Mouse (Mus musculus) stomach, embryonic 14.5 days (tissue): Measurements from ENCODE around the gene Elmo3. TPM values are rescaled to one million over a fixed set of nuclear protein-coding genes. Genes with fewer than 3 reads are reported as not detected.

Source experiments
- ATAC-seq: fragments of 200-750 bp; cut with Nextera tagmentation; 2 replicates; pipeline ENCODE4 v1.8.0; 2017; ENCODE audit warnings: low read depth, moderate TSS enrichment; ENCODE audit not compliant: insufficient number of reproducible peaks, insufficient read depth, low FRiP score
- H3K27ac ChIP-seq: fragments of 300-500 bp; sonication (generic); 2 replicates; pipeline ENCODE4 v1.5.1; 2014; ENCODE audit warnings: mild to moderate bottlenecking, low read length, moderate library complexity, mixed read lengths
- H3K27me3 ChIP-seq: fragments of 300-500 bp; sonication (generic); 2 replicates; pipeline ENCODE4 v1.6.1; 2014; ENCODE audit warnings: low read length, control low read depth, mixed read lengths; ENCODE audit not compliant: control insufficient read depth, insufficient read depth
- H3K36me3 ChIP-seq: fragments of 300-500 bp; sonication (generic); 2 replicates; pipeline ENCODE4 v1.6.1; 2014; ENCODE audit warnings: mild to moderate bottlenecking, control low read depth, low read length, moderate library complexity, mixed read lengths; ENCODE audit not compliant: control insufficient read depth, insufficient read depth
- H3K4me1 ChIP-seq: fragments of 300-500 bp; sonication (generic); 2 replicates; pipeline ENCODE4 v1.6.1; 2014; ENCODE audit warnings: low read length, control low read depth, mixed read lengths; ENCODE audit not compliant: control insufficient read depth, insufficient read depth
- H3K4me2 ChIP-seq: fragments of 300-500 bp; sonication (generic); replicated peaks from 2 replicates; pipeline ENCODE4 v1.6.1; 2014; ENCODE audit warnings: low read depth, low read length, control low read depth
- H3K4me3 ChIP-seq: fragments of 300-500 bp; sonication (generic); 2 replicates; pipeline ENCODE4 v1.5.1; 2014; ENCODE audit warnings: low read depth, low read length, control low read depth
- H3K9ac ChIP-seq: fragments of 300-500 bp; sonication (generic); replicated peaks from 2 replicates; pipeline ENCODE4 v1.6.1; 2014; ENCODE audit warnings: low read depth, mild to moderate bottlenecking, control low read depth, low read length, moderate library complexity, mixed read lengths
- H3K9me3 ChIP-seq: fragments of 300-500 bp; sonication (generic); 2 replicates; pipeline ENCODE4 v1.6.1; 2016; ENCODE audit warnings: low read depth, low read length, control low read depth; ENCODE audit not compliant: control insufficient read depth
- WGBS: fragments of 180-500 bp; shearing (Covaris S2); extraction: QIAGEN DNeasy Blood & Tissue Kit; methylation state at CpG from one replicate; pipeline ENCODE4 v1.1.7; 2014; 5-methylcytosine and 5-hydroxymethylcytosine counted together
- polyA plus RNA-seq: library from polyadenylated mRNA; unstranded; fragments of >200 nt; fragmentation: Nextera tagmentation; extraction: Ambion mirVana; gene quantifications from 2 replicates; pipeline ENCODE4 v1.2.1, GENCODE M21; 2014

Elmo3 gene
- polyA plus RNA-seq, 1 experiment from 2014 or later: 15.2 TPM

GRCm38 (mm10) chr8:105336373-105337130 lies 31.2 kb downstream of the Elmo3 start:
- H3K9me3 ChIP-seq: no peaks in the 10 kb centered on the region

GRCm38 (mm10) chr8:105338992-105339391 lies 33.6 kb downstream of the Elmo3 start:
- Histone ChIP-seq H3K9ac (no peak overlapping the region), H3K4me2 (no peak overlapping the region), H3K4me1 (peaks cover 14% of the 10 kb centered on the region; the same call in 1 of the 2 replicates), H3K9me3 (no peaks in the 10 kb centered on the region), H3K27ac (peak overlapping the region; percentile 21; the same call in 1 of the 2 replicates), H3K36me3 (peaks cover 39% of the 10 kb centered on the region), H3K27me3 (no peaks in the 10 kb centered on the region), H3K4me3 (no peak overlapping the region)
- ATAC-seq: no peak
- 35% methylated on average over 4 of the region's 4 CpGs for WGBS

More at GRCm38 (mm10) chr8:105336373-105337130, 31.2 kb downstream of the Elmo3 start:
- Histone ChIP-seq H3K36me3 (peaks cover 57% of the 10 kb centered on the region), H3K9ac (no peak overlapping the region), H3K4me1 (peaks cover 3% of the 10 kb centered on the region; the same call in 1 of the 2 replicates), H3K4me2 (no peak overlapping the region), H3K4me3 (no peak overlapping the region), H3K27ac (no peak overlapping the region), H3K27me3 (no peaks in the 10 kb centered on the region)
- 68% methylated on average over 32 of the region's 32 CpGs for WGBS
- ATAC-seq: no peak

- 74% methylated on average over 6 of the region's 6 CpGs for WGBS
- H3K27ac ChIP-seq: no peak overlapping the region
- H3K4me2 ChIP-seq: no peak overlapping the region
- H3K9me3 ChIP-seq: no peaks in the 10 kb centered on the region
- peaks cover 16% of the 10 kb centered on the region for H3K4me1 ChIP-seq
- H3K9ac ChIP-seq: no peak overlapping the region
- H3K36me3 ChIP-seq: peaks cover 29% of the 10 kb centered on the region
- no peak overlapping the region for H3K4me3 ChIP-seq
- ATAC-seq: no peak
- H3K27me3 ChIP-seq: no peaks in the 10 kb centered on the region
Observed at GRCm38 (mm10) chr8:105339886-105340635, 34.7 kb downstream of the Elmo3 start.

- H3K36me3 ChIP-seq: peaks cover 17% of the 10 kb centered on the region
- no peaks in the 10 kb centered on the region for H3K9me3 ChIP-seq
- no peaks in the 10 kb centered on the region for H3K27me3 ChIP-seq
- peak overlapping the region; percentile 61; the same call in 1 of the 2 replicates for H3K27ac ChIP-seq
- no peak overlapping the region for H3K4me3 ChIP-seq
- 23% methylated on average over 8 of the region's 8 CpGs for WGBS
- no peak overlapping the region for H3K4me2 ChIP-seq
- ATAC-seq: peak; percentile 33; the same call in 1 of the 2 replicates
- peaks cover 28% of the 10 kb centered on the region for H3K4me1 ChIP-seq
- no peak overlapping the region for H3K9ac ChIP-seq
Observed at GRCm38 (mm10) chr8:105341399-105341798, 36.0 kb downstream of the Elmo3 start.

- Histone ChIP-seq H3K9ac (no peak overlapping the region), H3K27me3 (no peaks in the 10 kb centered on the region), H3K4me3 (no peak overlapping the region), H3K36me3 (peaks cover 4% of the 10 kb centered on the region; the same call in 1 of the 2 replicates), H3K9me3 (no peaks in the 10 kb centered on the region), H3K4me1 (peaks cover 28% of the 10 kb centered on the region), H3K4me2 (no peak overlapping the region), H3K27ac (no peak overlapping the region; the same call in 1 of the 2 replicates)
- no peak for ATAC-seq
- WGBS: 68% methylated on average over 4 of the region's 4 CpGs
Observed at GRCm38 (mm10) chr8:105342768-105343167, 37.4 kb downstream of the Elmo3 start.

- Histone ChIP-seq H3K27ac (peak overlapping the region; percentile 22; the same call in 1 of the 2 replicates), H3K36me3 (no peaks in the 10 kb centered on the region)
Observed at GRCm38 (mm10) chr8:105343791-105344574, 38.6 kb downstream of the Elmo3 start.

GRCm38 (mm10) chr8:105345061-105345975 lies 39.9 kb downstream of the Elmo3 start:
- Histone ChIP-seq H3K27me3 (no peaks in the 10 kb centered on the region), H3K4me1 (peaks cover 33% of the 10 kb centered on the region), H3K9ac (no peak overlapping the region), H3K36me3 (no peaks in the 10 kb centered on the region), H3K27ac (peak overlapping the region; percentile 89; the same call in 1 of the 2 replicates), H3K4me3 (no peak overlapping the region), H3K9me3 (no peaks in the 10 kb centered on the region), H3K4me2 (peak overlapping the region; percentile 95; the same call in 1 of the 2 replicates)
- 31% methylated on average over 7 of the region's 7 CpGs for WGBS
- ATAC-seq: no peak

More at GRCm38 (mm10) chr8:105343791-105344574, 38.6 kb downstream of the Elmo3 start:
- Histone ChIP-seq H3K4me1 (peaks cover 28% of the 10 kb centered on the region), H3K9me3 (no peaks in the 10 kb centered on the region), H3K9ac (no peak overlapping the region), H3K4me3 (no peak overlapping the region), H3K27me3 (no peaks in the 10 kb centered on the region), H3K4me2 (no peak overlapping the region)
- no peak for ATAC-seq
- 40% methylated on average over 8 of the region's 8 CpGs for WGBS
